Mouse (Mus musculus): ENCODE results near the gene Astn2.

GRCm38 (mm10) chr4:65420511-65420931 is 983.9 kb downstream of the Astn2 start:
- TF ChIP-seq CTCF (IDR thresholded peaks at IDR 0.05; ENCODE audit: control insufficient read depth, insufficient read depth, low read length) (no peak), POLR2A (IDR thresholded peaks at IDR 0.05; ENCODE audit: borderline replicate concordance, control insufficient read depth, low read depth, low read length) (no peak)

Measured in bone marrow, adult 2 months (tissue).